Mouse (Mus musculus): ENCODE results near the gene Bach2.

DNA sequence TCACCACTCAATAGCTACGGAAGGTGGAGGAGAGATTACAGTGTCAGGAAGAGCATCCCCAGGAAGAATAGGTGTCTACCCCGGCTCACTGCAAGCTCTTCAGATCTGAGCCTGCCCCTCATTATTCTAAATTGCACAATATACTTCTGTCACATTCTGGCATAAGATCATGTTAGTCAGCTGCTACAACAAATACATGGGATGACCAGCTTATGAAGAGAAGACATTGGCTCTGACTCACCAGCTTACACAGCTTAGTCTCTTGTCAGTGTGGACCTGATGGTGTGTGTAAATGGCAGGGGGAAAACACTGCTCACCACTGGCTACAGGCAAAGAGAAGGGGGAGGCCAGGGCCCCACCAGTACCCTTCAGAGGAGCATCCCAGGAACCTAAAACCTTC, 127.6 kb downstream of the Bach2 start:
- no peak for TF ChIP-seq CTCF (IDR thresholded peaks at IDR 0.05; ENCODE audit: low read depth)
- TF ChIP-seq EP300 (IDR thresholded peaks at IDR 0.05; ENCODE audit: low read depth): no peak
